Mouse (Mus musculus) intestine, embryonic 14.5 days (tissue): Measurements from ENCODE around the gene Cmss1. TPM values are rescaled to one million over a fixed set of nuclear protein-coding genes. Genes with fewer than 3 reads are reported as not detected.

ENCODE experiments used
- ATAC-seq: fragments of 200-750 bp; cut with Nextera tagmentation; replicated peaks from 2 replicates; pipeline ENCODE4 v1.8.0; 2017; ENCODE audit warnings: low read depth, moderate number of reproducible peaks, moderate TSS enrichment, moderate library complexity; ENCODE audit not compliant: low FRiP score, low TSS enrichment
- DNase-seq: peaks from one replicate; pipeline ENCODE4 v3.0.0-alpha.2; 2018; ENCODE audit warnings: low spot score
- H3K27ac ChIP-seq: fragments of 300-500 bp; sonication (generic); 2 replicates; pipeline ENCODE4 v1.5.1; 2014; ENCODE audit warnings: low read depth, mild to moderate bottlenecking, control low read depth
- H3K27me3 ChIP-seq: fragments of 300-500 bp; sonication (generic); replicated peaks from 2 replicates; pipeline ENCODE4 v1.6.1; 2014; ENCODE audit warnings: low read length, control low read depth; ENCODE audit not compliant: control insufficient read depth, insufficient read depth
- H3K36me3 ChIP-seq: fragments of 300-500 bp; sonication (generic); 2 replicates; pipeline ENCODE4 v1.6.1; 2014; ENCODE audit warnings: low read length, control low read depth; ENCODE audit not compliant: control insufficient read depth, insufficient read depth
- H3K4me1 ChIP-seq: fragments of 300-500 bp; sonication (generic); replicated peaks from 2 replicates; pipeline ENCODE4 v1.6.1; 2014; ENCODE audit warnings: low read length, control low read depth, mixed read lengths; ENCODE audit not compliant: control insufficient read depth, insufficient read depth
- H3K4me2 ChIP-seq: fragments of 300-500 bp; sonication (generic); 2 replicates; pipeline ENCODE4 v1.6.1; 2014; ENCODE audit warnings: low read length
- H3K4me3 ChIP-seq: fragments of 300-500 bp; sonication (generic); 2 replicates; pipeline ENCODE4 v1.5.1; 2014; ENCODE audit warnings: low read depth, low read length, control low read depth, mixed read lengths
- H3K9ac ChIP-seq: fragments of 300-500 bp; sonication (generic); 2 replicates; pipeline ENCODE4 v1.6.1; 2014; ENCODE audit warnings: mild to moderate bottlenecking, low read length
- H3K9me3 ChIP-seq: fragments of 300-500 bp; sonication (generic); 2 replicates; pipeline ENCODE4 v1.6.1; 2016; ENCODE audit warnings: low read length, control low read depth; ENCODE audit not compliant: control insufficient read depth
- WGBS: fragments of 180-500 bp; shearing (Covaris S2); extraction: QIAGEN DNeasy Blood & Tissue Kit; methylation state at CpG from one replicate; pipeline ENCODE4 v1.1.7; 2014; 5-methylcytosine and 5-hydroxymethylcytosine counted together
- polyA plus RNA-seq: library from polyadenylated mRNA; unstranded; fragments of >200 nt; fragmentation: Nextera tagmentation; extraction: Ambion mirVana; gene quantifications from 2 replicates; pipeline ENCODE4 v1.2.1, GENCODE M21; 2014

Cmss1 gene
- polyA plus RNA-seq, 1 experiment from 2014 or later = 56.0 TPM

GRCm38 (mm10) chr16:57502761-57503160 is 103.9 kb downstream of the Cmss1 start:
- Histone ChIP-seq H3K27ac (no peak overlapping the region), H3K27me3 (no peaks in the 10 kb centered on the region), H3K4me1 (peaks cover 7% of the 10 kb centered on the region; the same call in 1 of the 2 replicates), H3K9me3 (no peaks in the 10 kb centered on the region), H3K4me2 (no peak overlapping the region), H3K36me3 (no peaks in the 10 kb centered on the region), H3K9ac (no peak overlapping the region), H3K4me3 (no peak overlapping the region)
- WGBS = 62% methylated on average over 5 of the region's 5 CpGs
- ATAC-seq = no peak
- DNase-seq = no peak

- Histone ChIP-seq H3K4me2 (no peak overlapping the region), H3K4me3 (no peak overlapping the region), H3K27me3 (no peaks in the 10 kb centered on the region), H3K9me3 (no peaks in the 10 kb centered on the region), H3K9ac (no peak overlapping the region), H3K4me1 (peaks cover 7% of the 10 kb centered on the region; the same call in 1 of the 2 replicates), H3K27ac (no peak overlapping the region), H3K36me3 (no peaks in the 10 kb centered on the region)
- DNase-seq (no peak), ATAC-seq (no peak)
- 46% methylated on average over 2 of the region's 2 CpGs for WGBS
Observed at GRCm38 (mm10) chr16:57502230-57502629, 104.4 kb downstream of the Cmss1 start.

- 0 out of 2 replicates have a peak, but pooled peaks cover 3% of the 10 kb centered on the region for H3K4me1 ChIP-seq
- no peak overlapping the region for H3K9ac ChIP-seq
- H3K36me3 ChIP-seq = no peaks in the 10 kb centered on the region
- ATAC-seq (no peak), DNase-seq (no peak)
- no peak overlapping the region for H3K4me3 ChIP-seq
- 35% methylated on average over 3 of the region's 3 CpGs for WGBS
- H3K4me2 ChIP-seq = no peak overlapping the region
- H3K27me3 ChIP-seq = no peaks in the 10 kb centered on the region
- no peaks in the 10 kb centered on the region for H3K9me3 ChIP-seq
- no peak overlapping the region for H3K27ac ChIP-seq
Observed at GRCm38 (mm10) chr16:57500851-57501250, 105.8 kb downstream of the Cmss1 start.

GRCm38 (mm10) chr16:57496437-57497173 is 110.1 kb downstream of the Cmss1 start:
- Histone ChIP-seq H3K27me3 (no peaks in the 10 kb centered on the region), H3K9me3 (no peaks in the 10 kb centered on the region), H3K4me1 (0 out of 2 replicates have a peak, but pooled peaks cover 3% of the 10 kb centered on the region), H3K36me3 (no peaks in the 10 kb centered on the region), H3K4me2 (no peak overlapping the region), H3K9ac (no peak overlapping the region), H3K4me3 (no peak overlapping the region), H3K27ac (no peak overlapping the region)
- ATAC-seq (no peak), DNase-seq (no peak)
- 68% methylated on average over 10 of the region's 10 CpGs for WGBS

- 77% methylated on average over 10 of the region's 10 CpGs for WGBS
- Histone ChIP-seq H3K4me1 (0 out of 2 replicates have a peak, but pooled peaks cover 3% of the 10 kb centered on the region), H3K27me3 (no peaks in the 10 kb centered on the region), H3K4me2 (no peak overlapping the region), H3K36me3 (no peaks in the 10 kb centered on the region), H3K4me3 (no peak overlapping the region), H3K9ac (no peak overlapping the region), H3K9me3 (no peaks in the 10 kb centered on the region), H3K27ac (no peak overlapping the region)
- ATAC-seq (no peak), DNase-seq (no peak)
Observed at GRCm38 (mm10) chr16:57495476-57496203, 111.0 kb downstream of the Cmss1 start.

- no peak overlapping the region for H3K9ac ChIP-seq
- no peaks in the 10 kb centered on the region for H3K9me3 ChIP-seq
- DNase-seq (no peak), ATAC-seq (no peak)
- H3K36me3 ChIP-seq = no peaks in the 10 kb centered on the region
- no peak overlapping the region for H3K4me3 ChIP-seq
- no peak overlapping the region for H3K4me2 ChIP-seq
- H3K27ac ChIP-seq = no peak overlapping the region
- 0 out of 2 replicates have a peak, but pooled peaks cover 1% of the 10 kb centered on the region for H3K4me1 ChIP-seq
- WGBS = 91% methylated on average over 4 of the region's 4 CpGs
- H3K27me3 ChIP-seq = no peaks in the 10 kb centered on the region
Observed at GRCm38 (mm10) chr16:57491853-57492252, 114.8 kb downstream of the Cmss1 start.

GRCm38 (mm10) chr16:57490691-57491090 is 116.0 kb downstream of the Cmss1 start:
- WGBS = 90% methylated on average over 8 of the region's 8 CpGs
- Histone ChIP-seq H3K27ac (no peak overlapping the region), H3K4me3 (no peak overlapping the region)

GRCm38 (mm10) chr16:57488661-57489060 is 118.0 kb downstream of the Cmss1 start:
- no peaks in the 10 kb centered on the region for H3K9me3 ChIP-seq
- no peaks in the 10 kb centered on the region for H3K27me3 ChIP-seq
- no peak overlapping the region for H3K4me3 ChIP-seq
- no peaks in the 10 kb centered on the region for H3K36me3 ChIP-seq
- peaks cover 11% of the 10 kb centered on the region; the same call in 1 of the 2 replicates for H3K4me1 ChIP-seq
- no peak overlapping the region for H3K9ac ChIP-seq
- DNase-seq (no peak), ATAC-seq (no peak)
- no peak overlapping the region for H3K27ac ChIP-seq
- H3K4me2 ChIP-seq = no peak overlapping the region

More at GRCm38 (mm10) chr16:57490691-57491090, 116.0 kb downstream of the Cmss1 start:
- Histone ChIP-seq H3K9me3 (no peaks in the 10 kb centered on the region), H3K4me2 (no peak overlapping the region), H3K36me3 (no peaks in the 10 kb centered on the region), H3K27me3 (no peaks in the 10 kb centered on the region), H3K9ac (no peak overlapping the region), H3K4me1 (no peaks in the 10 kb centered on the region)
- no peak for ATAC-seq
- no peak for DNase-seq
